Mouse (Mus musculus) right cerebral cortex, postnatal 25 days (tissue): ENCODE measurements around the gene Itgb1bp1.

Experiments used
- DNase-seq: peaks from one replicate; pipeline ENCODE4 v3.0.0; 2022

Itgb1bp1 gene

DNA sequence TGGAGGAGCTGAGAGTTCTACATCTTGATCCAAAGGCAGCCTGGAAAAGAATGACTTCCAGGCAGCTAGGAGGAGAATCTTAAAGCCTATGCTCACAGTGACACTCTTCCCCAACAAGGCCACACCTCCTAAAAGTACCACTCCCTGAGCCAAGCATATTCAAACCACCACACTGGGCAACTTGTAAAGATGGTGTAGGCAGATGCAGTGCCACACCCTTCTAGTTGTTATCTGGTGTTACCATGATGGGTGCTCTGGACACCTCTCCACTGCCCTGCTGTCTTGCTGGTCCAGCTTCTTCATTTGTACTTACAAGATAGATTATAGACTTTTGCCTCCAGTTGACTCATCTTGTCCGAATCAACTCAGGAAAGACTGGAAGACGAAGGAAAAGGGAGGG, 94.5 kb downstream of the Itgb1bp1 start:
- no peak for DNase-seq
